Mouse (Mus musculus): ENCODE data around the gene Asf1a. TPM values are rescaled to one million over a fixed set of nuclear protein-coding genes. Genes with fewer than 3 reads are reported as not detected.

Asf1a gene
- polyA plus RNA-seq, 1 experiment from 2014 or later, result 135 TPM

Other genes with a start within 250 kb of the Asf1a start
- 9.2 and 10.0 TPM in 2 replicates for gene Cep85l, start 216.8 kb upstream of the Asf1a start, polyA plus RNA-seq (2016; fragmentation: Nextera tagmentation; extraction: Ambion mirVana)
- 11.9 and 13.4 TPM in 2 replicates for gene Mcm9, start 33.7 kb downstream of the Asf1a start, polyA plus RNA-seq (2016; fragmentation: Nextera tagmentation; extraction: Ambion mirVana)
- gene Fam184a, start 154.4 kb downstream of the Asf1a start, polyA plus RNA-seq (2016; fragmentation: Nextera tagmentation; extraction: Ambion mirVana), result 8.5 TPM in 2 replicates